Mouse (Mus musculus): ENCODE results near the gene Cyp27b1. TPM values are rescaled to one million over a fixed set of nuclear protein-coding genes. Genes with fewer than 3 reads are reported as not detected.
A peak's percentile ranks its signal among the peaks of the same experiment; 100 is the strongest.

Gene Cyp27b1
- polyA plus RNA-seq, 2 experiments: 0.19 to 1.1 TPM

GRCm38 (mm10) chr10:127078677-127079575 lies 30.9 kb downstream of the Cyp27b1 start:
- Histone ChIP-seq H3K9me3 (ENCODE audit: control insufficient read depth, low read length) (no peaks in the 10 kb centered on the region), H3K27me3 (ENCODE audit: control insufficient read depth, insufficient read depth, low read length) (peaks cover 71% of the 10 kb centered on the region), H3K36me3 (ENCODE audit: control insufficient read depth, insufficient read depth, low read length) (no peaks in the 10 kb centered on the region), H3K4me1 (ENCODE audit: control insufficient read depth, insufficient read depth, low read length) (peaks cover 9% of the 10 kb centered on the region; the same call in 1 of the 2 replicates), H3K4me3 (replicated peaks; ENCODE audit: low read length) (peak overlapping the region; percentile 52), H3K9ac (ENCODE audit: low read depth, low read length, severe bottlenecking) (peak overlapping the region; percentile 56), H3K4me2 (replicated peaks; ENCODE audit: low read depth, low read length, severe bottlenecking) (peak overlapping the region; percentile 96), H3K27ac (replicated peaks; ENCODE audit: low read depth, low read length) (no peak overlapping the region)
- WGBS: 2% methylated on average over 24 of the region's 49 CpGs
- no peak; the same call in 1 of the 2 replicates for ATAC-seq (ENCODE audit: low FRiP score, low read depth)
- DNase-seq (ENCODE audit: low spot score): peak; percentile 74
- no peak for TF ChIP-seq POLR2A (IDR thresholded peaks at IDR 0.05; ENCODE audit: borderline replicate concordance, extremely low read depth, insufficient read depth, insufficient read length)

DNA sequence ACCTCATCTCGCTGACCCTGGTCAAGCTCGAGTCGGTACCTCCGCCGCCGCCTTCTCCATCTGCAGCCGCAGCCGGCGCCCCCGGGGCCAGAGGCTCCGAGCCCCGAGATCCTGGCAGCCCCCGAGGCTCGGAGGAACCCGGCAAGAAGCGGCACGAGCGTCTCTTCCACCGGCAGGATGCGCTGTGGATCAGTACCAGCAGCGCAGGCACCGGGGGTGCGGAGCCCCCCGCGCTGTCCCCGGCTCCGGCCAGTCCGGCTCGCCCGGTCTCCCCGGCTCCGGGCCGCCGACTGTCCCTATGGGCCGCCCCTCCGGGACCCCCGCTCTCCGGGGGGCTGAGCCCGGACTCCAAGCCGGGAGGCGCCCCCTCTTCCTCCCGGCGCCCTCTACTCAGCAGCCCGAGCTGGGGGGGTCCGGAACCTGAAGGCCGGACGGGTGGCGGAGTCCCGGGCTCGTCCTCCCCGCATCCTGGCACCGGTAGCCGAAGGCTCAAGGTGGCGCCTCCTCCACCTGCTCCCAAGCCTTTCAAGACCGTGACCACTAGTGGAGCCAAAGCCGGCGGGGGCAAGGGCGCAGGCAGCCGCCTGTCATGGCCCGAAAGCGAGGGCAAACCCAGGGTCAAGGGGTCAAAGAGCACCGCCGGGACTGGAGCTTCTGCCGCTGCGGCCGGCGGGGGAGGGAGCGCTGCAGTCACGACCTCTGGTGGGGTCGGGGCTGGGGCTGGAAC lies 31.8 kb downstream of the Cyp27b1 start:
- Histone ChIP-seq H3K4me3 (replicated peaks; ENCODE audit: low read length) (peak overlapping the region; percentile 52), H3K27ac (replicated peaks; ENCODE audit: low read depth, low read length) (no peak overlapping the region), H3K4me1 (ENCODE audit: control insufficient read depth, insufficient read depth, low read length) (peaks cover 9% of the 10 kb centered on the region; the same call in 1 of the 2 replicates), H3K9ac (ENCODE audit: low read depth, low read length, severe bottlenecking) (peak overlapping the region; percentile 56), H3K9me3 (ENCODE audit: control insufficient read depth, low read length) (no peaks in the 10 kb centered on the region), H3K4me2 (replicated peaks; ENCODE audit: low read depth, low read length, severe bottlenecking) (peak overlapping the region; percentile 96), H3K27me3 (ENCODE audit: control insufficient read depth, insufficient read depth, low read length) (peaks cover 74% of the 10 kb centered on the region), H3K36me3 (ENCODE audit: control insufficient read depth, insufficient read depth, low read length) (no peaks in the 10 kb centered on the region)
- ATAC-seq (ENCODE audit: low FRiP score, low read depth): no peak
- no peak for TF ChIP-seq POLR2A (IDR thresholded peaks at IDR 0.05; ENCODE audit: borderline replicate concordance, extremely low read depth, insufficient read depth, insufficient read length)
- 1% methylated on average over 44 of the region's 70 CpGs for WGBS
- no peak for DNase-seq (ENCODE audit: low spot score)

DNA sequence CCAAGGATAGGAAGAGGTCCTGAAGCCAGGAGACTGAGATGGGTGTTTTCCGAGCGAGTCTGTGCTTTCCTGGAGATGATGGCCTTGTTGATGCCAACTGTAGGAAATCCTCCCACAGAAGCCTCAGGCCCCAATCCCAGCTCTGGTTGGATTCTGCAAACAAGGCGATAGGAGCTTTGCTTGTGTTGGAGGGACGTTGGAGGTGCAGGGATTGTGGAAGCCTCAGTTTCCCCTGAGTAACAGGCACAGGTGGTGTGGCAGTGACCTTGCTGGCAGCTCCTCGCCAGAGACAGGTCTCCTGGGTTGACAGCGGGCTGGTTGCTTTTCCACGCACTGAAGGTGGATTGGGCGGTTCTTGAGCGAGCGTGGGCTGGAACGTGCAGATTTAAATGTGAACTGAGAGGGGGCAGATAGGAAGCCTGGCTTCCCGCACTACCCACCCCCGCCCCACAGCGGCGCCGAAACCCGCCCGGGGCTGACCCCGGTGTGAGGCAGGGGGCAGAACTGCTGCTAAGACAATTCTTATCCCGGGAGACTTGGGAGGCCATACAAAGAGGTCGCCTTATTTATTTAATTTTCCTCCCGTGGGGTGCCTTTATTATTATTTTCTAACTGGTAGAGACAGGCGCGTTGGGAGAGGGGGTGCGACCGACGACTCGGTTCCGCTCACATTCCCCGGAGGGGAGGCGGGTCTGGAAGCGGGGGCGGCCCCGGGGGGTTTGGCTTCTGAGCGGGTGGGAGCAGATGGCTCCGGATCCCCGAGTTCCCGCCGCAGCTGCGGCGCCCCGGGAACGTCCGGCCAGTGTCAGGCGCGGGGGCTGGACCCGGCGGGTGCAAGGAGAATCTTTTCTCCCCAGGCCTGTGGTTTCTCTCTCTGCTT lies 33.1 kb downstream of the Cyp27b1 start:
- Histone ChIP-seq H3K27ac (replicated peaks; ENCODE audit: low read depth, low read length) (no peak overlapping the region), H3K36me3 (ENCODE audit: control insufficient read depth, insufficient read depth, low read length) (no peaks in the 10 kb centered on the region), H3K9me3 (ENCODE audit: control insufficient read depth, low read length) (no peaks in the 10 kb centered on the region), H3K9ac (ENCODE audit: low read depth, low read length, severe bottlenecking) (no peak overlapping the region), H3K4me2 (replicated peaks; ENCODE audit: low read depth, low read length, severe bottlenecking) (peak overlapping the region; percentile 37), H3K27me3 (ENCODE audit: control insufficient read depth, insufficient read depth, low read length) (peaks cover 80% of the 10 kb centered on the region), H3K4me3 (replicated peaks; ENCODE audit: low read length) (peak overlapping the region; percentile 52; the same call in 1 of the 2 replicates), H3K4me1 (ENCODE audit: control insufficient read depth, insufficient read depth, low read length) (peaks cover 9% of the 10 kb centered on the region; the same call in 1 of the 2 replicates)
- DNase-seq (ENCODE audit: low spot score) (no peak), ATAC-seq (ENCODE audit: low FRiP score, low read depth) (no peak)
- no peak for TF ChIP-seq POLR2A (IDR thresholded peaks at IDR 0.05; ENCODE audit: borderline replicate concordance, extremely low read depth, insufficient read depth, insufficient read length)
- 3% methylated on average over 48 of the region's 48 CpGs for WGBS

DNA sequence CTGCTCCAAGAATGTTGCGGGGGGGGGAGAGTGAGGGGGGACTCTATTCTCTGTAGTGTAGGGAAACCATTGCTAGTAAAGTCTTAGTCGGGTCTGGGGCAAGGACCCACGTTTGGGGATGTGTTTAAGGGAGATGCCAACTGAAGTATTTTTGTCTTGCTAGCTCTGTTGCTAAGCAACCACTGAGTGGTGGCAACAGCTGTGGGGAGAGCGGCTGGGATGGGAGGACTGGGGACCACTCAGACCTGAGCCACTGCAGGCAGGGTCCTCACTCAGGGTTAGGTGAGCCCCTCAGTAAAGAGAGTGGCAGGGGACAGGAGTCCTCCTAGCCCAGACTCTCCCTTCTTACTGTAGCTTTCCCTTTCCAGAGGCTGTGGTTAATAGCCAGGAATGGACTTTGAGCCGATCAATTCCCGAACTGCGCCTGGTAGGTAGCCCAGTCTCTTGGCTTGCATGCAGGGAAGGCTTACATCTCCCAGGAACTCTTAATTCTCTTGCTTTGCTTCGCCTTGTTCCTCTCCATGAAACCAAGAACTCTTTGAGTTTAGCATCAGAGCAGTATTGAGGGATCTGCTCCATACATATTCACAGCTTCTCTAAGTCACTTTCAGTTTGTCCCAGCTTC lies 34.1 kb downstream of the Cyp27b1 start:
- peak; percentile 76 for ATAC-seq (ENCODE audit: low FRiP score, low read depth)

More for the DNA sequence above, 34.1 kb downstream of the Cyp27b1 start:
- TF ChIP-seq POLR2A (IDR thresholded peaks at IDR 0.05; ENCODE audit: borderline replicate concordance, extremely low read depth, insufficient read depth, insufficient read length): no peak
- H3K9me3 ChIP-seq (ENCODE audit: control insufficient read depth, low read length): no peaks in the 10 kb centered on the region
- H3K4me3 ChIP-seq (replicated peaks; ENCODE audit: low read length): peak overlapping the region; percentile 14; the same call in 1 of the 2 replicates
- no peak overlapping the region for H3K9ac ChIP-seq (ENCODE audit: low read depth, low read length, severe bottlenecking)
- peaks cover 71% of the 10 kb centered on the region for H3K27me3 ChIP-seq (ENCODE audit: control insufficient read depth, insufficient read depth, low read length)
- peak; percentile 66 for DNase-seq (ENCODE audit: low spot score)
- H3K4me1 ChIP-seq (ENCODE audit: control insufficient read depth, insufficient read depth, low read length): peaks cover 9% of the 10 kb centered on the region; the same call in 1 of the 2 replicates
- no peaks in the 10 kb centered on the region for H3K36me3 ChIP-seq (ENCODE audit: control insufficient read depth, insufficient read depth, low read length)
- no peak overlapping the region for H3K4me2 ChIP-seq (replicated peaks; ENCODE audit: low read depth, low read length, severe bottlenecking)
- WGBS: 32% methylated on average over 8 of the region's 8 CpGs
- no peak overlapping the region for H3K27ac ChIP-seq (replicated peaks; ENCODE audit: low read depth, low read length)

Measured in limb, embryonic 14.5 days (tissue).